Mouse (Mus musculus) heart, postnatal 36 days (tissue): Measurements from ENCODE around the gene Btbd16. TPM values are rescaled to one million over a fixed set of nuclear protein-coding genes. Genes with fewer than 3 reads are reported as not detected.
A peak's percentile ranks its signal among the peaks of the same experiment; 100 is the strongest.

Experiments used
- DNase-seq, 2 experiments: peaks; one replicate each; pipeline ENCODE4 v3.0.0; 2021 to 2022
- intact Hi-C: fragments of 180-260 bp; cut with DNase I; formaldehyde crosslinking; loops from one replicate; pipeline ENCODE4 v1.15.1; 2025
- total RNA-seq, 2 experiments: library from RNA; stranded (reverse); gene quantifications; 2 replicates each; pipeline ENCODE4 v1.2.3; 2021

Gene Btbd16
- total RNA-seq: not detected

DNA sequence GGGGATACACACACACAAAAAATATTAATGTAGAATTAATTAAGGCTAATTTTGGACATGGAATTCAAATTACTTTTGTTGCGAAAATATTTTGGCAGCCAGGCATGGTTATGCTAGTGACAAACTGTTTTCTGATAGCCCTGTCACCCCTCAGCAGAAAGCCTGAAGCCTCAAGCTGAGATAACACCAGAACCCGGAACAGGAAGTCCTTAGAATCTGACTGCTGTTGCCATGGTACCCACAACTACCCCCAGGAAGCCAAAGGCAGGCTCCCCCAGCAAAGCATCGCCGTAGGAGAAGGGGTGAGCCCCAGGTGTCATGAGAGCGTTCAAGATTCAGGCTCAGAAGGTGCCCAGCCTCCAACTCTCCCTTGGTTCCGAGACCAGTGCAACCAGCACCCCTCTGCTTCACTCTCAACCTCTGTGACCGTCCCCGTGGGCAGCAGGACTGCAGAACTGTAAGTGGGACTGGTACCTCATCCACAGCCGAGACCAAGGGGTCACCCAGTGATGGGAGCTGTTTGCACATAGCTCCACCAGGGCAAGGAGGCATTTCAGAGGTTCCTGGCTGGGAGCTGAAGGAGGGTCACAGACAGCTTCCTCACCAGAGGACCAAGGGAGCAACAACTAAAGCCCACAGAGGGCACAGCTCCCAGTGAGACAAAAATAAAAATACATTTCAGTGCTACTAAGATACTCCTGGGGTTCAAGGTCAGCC lies at the start of gene Btbd16:
Gene Btbd16 (plus strand): TSS at position 156 of the 717 bp plus-strand sequence.
- intact Hi-C loops: loop anchor here (2.0 kb wide), 1 partner anchor 53 kb away; no protein-coding TSS in a partner anchor

DNA sequence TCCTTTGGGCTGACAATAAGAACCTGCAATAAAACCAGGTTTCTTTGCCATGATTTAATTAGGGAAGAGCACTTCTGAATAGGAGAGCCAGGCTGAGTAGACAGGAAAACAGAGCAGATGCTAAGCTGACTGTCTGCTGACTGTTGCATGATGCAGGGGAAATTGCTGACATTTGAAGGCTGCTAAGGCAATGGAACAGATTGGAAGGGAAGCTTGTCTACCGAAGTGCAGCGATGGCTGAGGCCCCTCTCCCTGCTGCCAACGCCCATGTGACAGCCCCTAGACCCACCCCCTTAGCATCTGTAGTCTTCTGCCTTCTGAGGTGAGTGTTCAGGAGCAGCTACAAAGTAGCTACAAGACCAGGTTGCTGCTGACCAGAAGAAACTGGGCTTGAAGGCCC lies 47.7 kb upstream of the Btbd16 start:
- no peak for DNase-seq
- intact Hi-C loops: no loop called here

More for the DNA sequence above, at the start of gene Btbd16:
- no peak for DNase-seq

DNA sequence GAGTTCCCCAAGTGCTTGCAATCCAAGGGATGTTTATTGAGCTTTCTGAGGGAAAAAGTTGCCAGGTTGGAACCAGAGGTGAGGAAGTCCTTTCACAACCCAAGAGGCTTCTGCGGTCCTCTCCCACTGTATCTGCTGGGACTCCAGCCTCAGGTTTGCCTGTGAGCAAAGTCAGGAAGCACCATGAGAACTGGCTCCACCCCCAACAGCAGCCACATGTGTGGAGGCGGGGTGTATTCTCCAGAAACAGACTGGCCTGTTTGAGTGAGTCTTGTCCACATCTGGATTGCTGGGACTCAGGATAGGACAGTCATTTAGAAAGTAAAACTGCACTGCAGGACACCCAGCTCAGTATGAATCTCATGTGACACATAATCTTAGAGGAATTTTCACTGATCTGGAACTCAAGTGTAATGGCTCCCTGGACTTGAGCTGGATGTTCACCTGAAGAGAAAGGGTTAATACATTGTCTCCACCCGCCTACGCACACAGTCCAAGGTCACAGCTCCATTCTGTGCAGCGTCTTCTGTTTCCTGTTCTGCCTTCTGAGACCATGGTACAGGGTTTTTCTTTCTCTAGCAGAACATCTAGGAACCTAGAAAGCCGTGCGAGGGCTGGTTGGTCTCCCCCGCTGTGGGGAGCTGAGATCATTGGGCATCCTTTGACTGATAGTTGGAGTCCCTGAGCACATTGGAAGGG lies 47.0 kb upstream of the Btbd16 start:
- intact Hi-C loops: no loop called here
- no peak for DNase-seq

DNA sequence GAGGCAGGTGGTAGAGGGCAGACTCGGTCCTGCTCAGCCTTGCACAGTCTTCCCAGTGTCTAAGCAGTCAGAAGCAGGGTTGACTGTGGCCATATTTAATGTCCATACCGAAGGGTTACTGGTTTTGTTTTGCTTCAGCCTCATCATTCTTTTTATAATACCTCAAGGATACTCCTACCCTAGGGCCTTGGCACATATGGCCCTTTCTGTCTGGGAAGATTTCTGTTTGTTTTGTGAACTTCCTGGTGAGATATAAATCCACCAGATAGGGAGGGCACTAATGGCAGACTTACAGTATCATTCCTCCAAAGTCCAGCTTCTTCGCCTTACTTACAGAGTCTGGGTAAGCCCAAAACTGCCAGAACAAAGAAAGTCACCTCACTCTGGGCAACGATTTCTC lies 46.3 kb upstream of the Btbd16 start:
- intact Hi-C loops: no loop called here
- DNase-seq: no peak

DNA sequence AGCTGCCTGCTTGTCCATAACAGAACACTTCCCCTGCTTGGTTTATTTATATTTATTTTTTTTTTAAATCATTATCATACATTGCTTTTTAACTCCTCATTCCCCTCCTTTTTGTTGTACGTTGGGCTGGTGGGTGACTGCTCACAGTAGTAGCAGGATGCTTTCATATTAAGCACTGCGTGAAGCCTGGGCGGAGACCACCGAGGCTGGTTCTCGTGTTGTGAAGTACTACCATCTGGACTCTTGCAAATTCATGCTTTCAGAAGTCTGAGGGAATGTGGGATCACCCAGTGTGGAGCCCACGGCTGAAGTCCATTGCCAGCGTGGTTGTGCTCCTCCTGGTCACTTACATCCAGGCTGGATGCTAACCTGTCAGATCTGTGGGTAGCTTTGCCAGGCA lies 42.1 kb upstream of the Btbd16 start:
- no peak for DNase-seq
- intact Hi-C loops: loop anchor here (5.0 kb wide), 1 partner anchor 194 kb away; no protein-coding TSS in a partner anchor

DNA sequence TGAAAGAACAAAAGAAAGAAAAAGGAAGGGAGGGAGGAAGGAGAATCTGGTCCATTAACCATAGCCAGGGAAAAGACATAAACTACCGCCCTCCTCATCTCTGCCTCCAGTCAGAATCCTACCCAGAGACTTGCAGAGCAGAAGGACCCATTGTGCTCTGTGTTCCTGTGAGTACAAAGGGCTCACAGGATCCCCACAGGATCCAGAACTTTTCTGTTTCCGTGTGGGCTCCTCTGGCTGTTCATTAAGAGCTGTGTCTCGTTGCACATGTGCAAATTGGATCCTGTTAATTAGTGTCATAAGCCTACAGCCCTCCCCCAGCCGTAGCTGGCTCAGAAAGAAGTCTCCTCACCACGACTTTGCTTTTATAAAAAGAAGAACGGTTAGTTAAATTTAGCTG lies 41.0 kb upstream of the Btbd16 start:
- no peak for DNase-seq
- intact Hi-C loops: loop anchor here (5.0 kb wide), 1 partner anchor 196 kb away; no protein-coding TSS in a partner anchor

DNA sequence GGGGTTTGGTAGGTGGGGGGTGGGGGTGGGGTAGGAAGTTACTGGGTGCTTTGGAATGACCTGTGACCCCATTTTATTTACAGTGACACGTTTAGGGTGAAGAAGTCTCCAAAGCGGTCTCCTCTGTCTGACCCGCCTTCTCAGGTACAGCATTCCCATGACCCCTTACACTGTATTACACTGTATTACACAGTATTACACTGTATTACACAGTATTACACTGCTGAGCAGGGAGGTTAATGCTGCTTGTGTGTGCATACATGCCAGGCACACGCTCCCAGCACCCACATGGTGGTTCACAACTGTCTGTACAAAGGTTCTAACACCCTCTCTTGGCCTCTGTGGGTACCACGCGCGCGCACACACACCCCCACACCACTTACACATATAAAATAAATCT lies 40.4 kb upstream of the Btbd16 start:
- intact Hi-C loops: loop anchor here (5.0 kb wide), 1 partner anchor 196 kb away; no protein-coding TSS in a partner anchor
- DNase-seq: no peak

DNA sequence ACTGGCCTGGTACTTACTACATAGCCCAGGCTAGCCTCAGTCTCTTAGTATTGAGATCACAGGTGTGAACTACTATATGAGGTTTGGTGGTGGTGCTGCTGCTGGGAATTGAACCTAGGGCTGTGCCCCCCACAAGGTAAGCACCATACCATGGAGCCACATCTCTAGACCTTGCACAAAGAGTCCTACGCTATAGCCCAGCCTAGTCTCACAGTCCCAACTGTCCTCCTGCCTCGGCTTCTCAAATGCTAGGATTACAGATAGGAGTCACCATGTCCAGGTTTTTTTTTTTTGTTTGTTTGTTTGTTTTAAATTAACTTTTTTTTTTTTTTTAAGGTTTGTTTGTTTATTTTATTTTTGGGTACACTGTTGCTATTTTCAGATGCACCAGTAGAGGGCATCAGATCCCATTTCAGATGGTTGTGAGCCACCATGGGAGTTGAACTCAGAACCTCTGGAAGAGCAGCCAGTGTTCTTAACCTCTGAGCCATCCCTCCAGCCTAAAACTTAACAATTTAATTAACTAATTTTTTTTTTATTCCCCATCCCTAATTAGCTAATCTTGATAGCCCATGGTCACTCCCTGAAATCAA lies 39.6 kb upstream of the Btbd16 start:
- no peak for DNase-seq
- intact Hi-C loops: loop anchor here (2.0 to 5.0 kb wide), 2 partner anchors 61 to 197 kb away; no protein-coding TSS in a partner anchor

DNA sequence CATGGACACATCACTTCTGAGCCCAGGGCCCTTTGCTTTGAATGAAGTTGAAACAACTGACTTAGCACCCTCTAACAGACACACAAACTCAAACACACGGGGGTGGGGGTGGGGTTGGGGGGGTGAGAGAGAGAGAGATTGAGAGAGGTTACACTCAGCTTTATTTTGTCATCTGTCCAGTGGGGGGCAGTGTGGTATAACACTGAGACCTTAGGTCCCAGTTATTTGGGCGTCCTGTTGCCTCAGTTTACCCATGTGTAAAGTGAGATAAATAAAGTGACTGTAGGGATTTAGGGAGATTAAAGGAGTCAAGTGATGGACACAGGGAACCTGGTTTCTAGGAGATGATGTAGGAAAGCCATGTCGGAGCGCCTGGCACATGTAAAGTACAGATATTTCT lies 32.8 kb upstream of the Btbd16 start:
- DNase-seq: no peak
- intact Hi-C loops: no loop called here

DNA sequence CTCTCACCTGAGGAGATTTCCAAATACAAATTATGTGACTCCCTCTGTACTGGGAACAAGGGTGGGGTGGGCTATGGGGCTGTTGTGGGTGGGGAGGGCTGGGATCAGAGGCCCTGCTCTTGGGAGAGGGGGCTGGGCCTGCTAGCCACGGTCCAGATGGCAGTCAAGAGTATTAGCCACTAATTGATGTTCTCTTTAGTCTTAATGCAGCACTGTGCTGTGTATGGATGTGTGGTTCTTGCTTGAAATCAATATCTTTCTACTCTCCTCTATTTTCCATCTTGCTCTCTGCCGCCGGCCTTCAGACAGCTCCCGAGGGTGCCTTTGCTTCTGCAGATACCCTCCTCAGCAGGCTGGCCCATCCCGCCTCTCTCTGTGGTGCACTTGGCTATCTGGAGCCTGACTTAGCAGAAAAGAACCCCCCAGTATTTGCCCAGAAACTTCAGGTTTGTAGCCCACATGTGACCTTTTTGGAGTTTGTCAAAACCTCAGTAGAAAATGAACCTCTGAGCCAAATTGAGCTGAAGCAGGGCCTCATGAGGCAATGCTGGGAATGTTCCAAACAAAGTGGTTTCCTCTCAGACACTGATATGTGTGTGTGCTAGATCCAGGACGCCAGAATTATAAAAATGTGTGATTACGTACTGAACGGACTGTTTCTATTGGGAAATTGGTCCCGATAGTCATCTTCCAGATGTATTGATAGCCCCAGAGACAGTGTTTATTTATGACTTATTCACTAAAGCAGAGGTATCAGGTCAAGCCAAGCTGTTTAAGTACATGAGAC lies 30.4 kb upstream of the Btbd16 start:
- DNase-seq: no peak
- intact Hi-C loops: no loop called here

DNA sequence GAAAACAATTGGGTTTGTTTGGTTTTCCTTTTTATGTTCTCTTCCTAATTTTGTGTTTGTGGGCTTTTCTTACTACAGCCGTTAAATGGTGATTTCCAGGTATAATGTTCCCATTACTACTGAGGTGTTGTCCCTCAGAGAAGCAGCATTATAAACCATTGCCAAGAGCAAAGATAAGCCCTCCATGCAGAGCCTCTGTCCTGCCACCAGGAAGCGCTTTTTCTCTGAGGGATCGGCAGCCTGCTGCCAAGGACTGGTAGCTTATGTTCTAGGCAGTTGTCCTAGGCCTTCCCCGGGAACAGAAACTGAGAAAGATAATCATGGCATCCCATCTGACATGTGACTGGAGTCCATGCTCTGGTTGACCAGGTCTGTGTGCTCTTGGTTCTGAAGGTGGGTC lies 24.7 kb upstream of the Btbd16 start:
- intact Hi-C loops: no loop called here
- no peak for DNase-seq

DNA sequence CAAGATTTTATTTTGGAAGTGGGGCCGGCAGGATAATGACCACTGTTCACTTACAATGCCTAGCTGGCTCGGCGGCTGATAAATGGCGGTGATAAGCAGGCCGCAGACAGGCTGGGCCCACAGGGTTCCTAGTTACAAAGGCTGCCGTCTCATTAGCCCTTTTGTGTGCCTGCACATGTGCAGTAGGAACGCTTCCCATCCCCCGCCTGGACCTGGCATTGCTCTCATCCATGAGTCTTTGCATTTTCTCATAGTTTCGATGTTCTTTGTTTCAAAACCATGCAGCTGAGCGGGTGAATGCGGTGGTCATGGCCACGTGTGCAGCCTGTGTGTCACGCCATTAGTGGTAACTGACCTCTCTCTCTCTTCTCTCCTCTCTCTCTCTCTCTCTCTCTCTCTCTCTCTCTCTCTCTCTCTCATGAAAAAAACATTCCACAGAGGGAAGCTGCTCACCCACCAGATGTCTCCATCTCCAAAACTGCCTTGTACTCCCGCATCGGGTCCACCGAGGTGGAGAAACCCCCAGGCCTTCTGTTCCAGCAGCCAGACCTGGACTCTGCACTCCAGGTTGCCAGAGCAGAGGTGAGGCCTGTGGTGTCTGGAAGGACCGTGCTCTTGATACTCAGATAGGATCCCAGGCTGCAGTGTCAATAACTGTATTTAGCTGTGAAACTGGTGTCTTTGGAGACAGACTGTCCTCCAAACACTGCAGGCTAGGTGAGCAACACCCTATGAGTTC lies 22.9 kb upstream of the Btbd16 start:
- intact Hi-C loops: no loop called here
- no peak for DNase-seq

DNA sequence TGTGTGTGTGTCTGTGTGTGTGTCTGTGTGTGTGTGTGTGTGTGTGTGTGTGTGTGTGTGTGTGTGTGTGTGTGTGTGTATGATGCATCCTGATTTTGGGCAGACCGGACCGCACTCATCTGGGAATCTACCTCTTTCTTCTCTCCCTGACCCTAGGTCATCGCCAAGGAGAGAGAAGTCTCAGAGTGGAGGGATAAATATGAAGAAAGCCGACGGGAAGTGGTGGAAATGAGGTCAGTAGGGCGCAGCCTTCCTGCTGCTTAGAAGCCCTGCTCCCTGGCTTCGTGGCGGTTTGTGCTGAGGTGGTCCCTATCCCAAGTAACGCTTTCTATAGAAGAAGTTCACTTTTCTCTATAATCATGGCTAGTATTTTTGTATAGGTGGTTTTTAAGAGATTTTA lies 22.2 kb upstream of the Btbd16 start:
- intact Hi-C loops: no loop called here
- DNase-seq: no peak

DNA sequence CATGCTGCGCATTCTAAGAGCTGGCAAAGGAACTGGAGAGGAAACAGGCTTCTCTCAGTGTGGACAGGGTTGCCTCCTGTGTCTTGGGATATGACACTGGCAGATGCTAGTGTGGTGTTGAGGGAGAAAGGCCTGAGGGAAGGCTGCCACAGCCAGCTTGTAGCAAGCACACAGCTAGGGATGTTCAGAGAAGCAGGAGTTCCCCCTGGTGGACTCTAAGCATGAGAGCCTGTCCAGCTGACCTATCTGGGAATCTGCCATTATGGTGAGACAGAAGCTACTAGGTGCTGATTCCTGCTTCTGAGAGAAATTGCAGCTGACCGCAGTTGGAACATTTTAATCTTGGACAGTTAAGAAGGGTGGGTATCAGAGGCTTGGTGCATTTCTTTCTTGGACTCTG lies 19.1 kb upstream of the Btbd16 start:
- intact Hi-C loops: loop anchor here (2.0 kb wide), 1 partner anchor 150 kb away; no protein-coding TSS in a partner anchor
- DNase-seq: peak in 1 of 2 experiments; percentile 25

DNA sequence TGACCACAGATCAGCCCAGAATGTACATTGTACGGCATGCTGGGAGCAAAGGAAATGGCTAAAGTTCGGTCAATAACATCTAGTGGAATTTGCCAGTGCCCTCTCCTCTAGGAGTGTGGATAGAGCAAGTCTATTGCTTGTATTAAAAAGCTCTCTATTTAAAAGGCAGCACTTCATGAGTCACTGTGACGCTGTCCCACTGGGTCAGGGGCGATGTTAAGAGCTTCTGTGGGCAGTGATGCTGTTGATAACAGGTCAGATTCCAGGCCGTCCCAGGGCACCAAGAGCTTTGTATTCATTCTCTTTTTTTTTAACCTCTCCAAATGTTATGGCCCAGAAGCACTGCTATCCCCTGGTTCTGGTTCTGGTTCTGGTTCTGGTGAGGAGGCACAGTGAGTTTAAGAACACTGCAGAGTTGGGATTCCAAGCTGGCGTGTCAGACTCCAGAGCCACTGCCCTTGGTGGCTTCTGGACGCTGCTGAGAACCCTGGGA lies 17.5 kb upstream of the Btbd16 start:
- no peak for DNase-seq
- intact Hi-C loops: no loop called here

DNA sequence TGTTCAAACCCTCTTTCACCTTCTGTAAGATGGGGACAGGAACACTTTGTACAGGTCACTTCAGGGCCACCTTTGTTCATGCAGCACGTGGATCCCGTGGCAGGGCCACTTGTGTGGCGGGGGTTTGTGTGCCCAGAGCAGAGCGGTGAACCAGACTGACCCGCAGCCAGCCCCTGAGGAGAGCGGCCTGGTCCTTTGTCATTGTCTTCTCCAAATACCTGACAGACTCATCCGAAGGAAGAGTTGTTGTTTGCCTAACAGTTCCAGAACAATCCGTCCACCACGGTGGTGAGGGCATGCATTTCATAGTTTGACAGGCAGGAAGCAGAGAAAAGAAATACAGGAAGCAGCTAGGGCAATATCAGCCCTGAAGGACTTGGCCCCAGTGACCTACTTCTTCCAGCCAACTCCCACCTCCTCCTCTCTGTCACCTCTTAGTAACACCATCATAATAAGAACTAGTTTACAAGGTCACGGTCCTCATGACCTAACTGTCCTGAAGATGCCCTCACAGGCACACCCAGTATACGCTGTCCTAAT lies 16.5 kb upstream of the Btbd16 start:
- no peak for DNase-seq
- intact Hi-C loops: no loop called here

DNA sequence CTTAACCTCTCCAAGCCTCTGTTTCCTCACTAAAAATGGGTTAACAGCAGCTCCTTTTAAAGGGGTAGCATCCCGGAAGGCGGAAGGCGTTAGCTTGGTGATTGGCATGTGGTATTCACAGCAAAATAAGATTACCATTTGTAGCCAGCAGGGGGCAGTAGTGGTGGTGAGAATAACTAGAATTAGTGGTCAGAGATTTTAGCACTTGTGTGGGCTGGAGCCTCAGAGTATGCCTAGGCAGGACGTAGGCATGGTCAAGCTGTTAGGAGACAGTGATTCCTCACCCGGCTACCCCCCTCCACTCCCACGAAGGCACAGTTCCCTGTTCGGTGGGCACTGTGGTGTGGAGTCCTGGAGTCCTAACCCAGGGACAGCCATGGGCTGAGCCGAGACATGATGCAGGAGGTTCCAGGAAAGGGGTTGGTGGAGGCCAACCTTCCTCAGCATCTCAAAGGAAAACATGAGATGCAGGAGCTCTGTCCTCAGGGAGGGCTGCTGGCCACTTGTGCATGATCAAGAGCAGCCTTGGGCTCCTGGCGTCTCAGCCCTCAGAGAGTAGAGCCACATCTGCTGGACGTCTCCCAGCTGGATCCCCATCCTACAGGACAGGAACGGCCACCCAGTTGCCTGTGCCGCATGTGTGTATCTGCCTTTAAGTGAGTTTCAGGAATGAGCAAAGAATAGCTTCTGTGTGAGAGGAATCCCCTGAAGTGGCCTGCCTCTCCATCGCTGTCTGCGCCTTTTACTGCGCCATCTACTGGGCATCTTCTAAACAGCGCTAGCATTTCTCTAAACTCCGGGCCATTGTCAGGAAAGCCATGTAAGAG lies 11.6 kb upstream of the Btbd16 start:
- peak; percentile 62 for DNase-seq
- intact Hi-C loops: loop anchor here (1.0 to 2.0 kb wide), 2 partner anchors 89 to 229 kb away; no protein-coding TSS in a partner anchor

DNA sequence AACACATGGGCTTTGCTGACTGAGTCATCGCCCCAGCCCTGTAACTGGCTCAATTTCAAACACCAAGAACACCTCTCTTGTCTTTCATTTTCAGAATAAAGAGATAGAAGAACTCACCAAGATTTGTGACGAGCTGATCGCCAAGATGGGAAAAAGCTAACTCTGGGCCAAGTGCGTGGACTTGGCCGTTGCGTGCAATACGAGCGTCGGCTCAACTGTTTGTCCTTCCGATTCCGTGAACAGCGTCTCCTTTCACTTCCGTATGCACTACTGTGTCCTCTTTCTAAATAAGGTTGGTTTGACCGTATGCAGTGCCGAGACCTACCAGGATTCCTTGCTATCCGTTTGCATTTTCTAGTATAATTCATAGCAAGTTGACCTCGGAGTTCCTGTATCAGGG lies 9.7 kb upstream of the Btbd16 start:
- no peak for DNase-seq
- intact Hi-C loops: no loop called here
